Mouse (Mus musculus): ENCODE measurements around the gene Angptl7. TPM values are rescaled to one million over a fixed set of nuclear protein-coding genes. Genes with fewer than 3 reads are reported as not detected.
A peak's percentile ranks its signal among the peaks of the same experiment; 100 is the strongest.

Angptl7 gene
- total and polyA plus RNA-seq, 2 experiments from 2014 or later: 0.21 to 0.52 TPM

DNA sequence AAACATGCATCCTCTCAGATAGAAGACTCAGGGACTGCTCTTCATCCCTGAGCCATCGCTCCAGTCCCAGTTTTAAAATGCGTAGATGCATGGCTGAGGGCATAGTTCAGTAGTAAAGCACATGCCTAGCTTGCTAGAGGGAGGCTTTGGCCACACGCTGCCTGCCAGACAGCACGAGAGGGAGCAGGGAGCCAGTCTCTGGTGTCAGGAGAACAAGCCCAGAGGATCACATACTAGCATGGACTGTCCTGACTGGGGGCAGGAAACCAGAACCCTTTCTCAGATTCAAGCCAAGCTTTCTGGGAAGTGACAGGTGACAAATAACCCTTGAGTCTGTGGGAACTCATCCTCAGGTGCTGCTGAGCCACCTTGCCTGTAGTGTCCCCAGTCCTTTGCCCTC lies 11.1 kb upstream of the Angptl7 start:
- TF ChIP-seq CTCF (IDR thresholded peaks at IDR 0.05; ENCODE audit: low read depth): no peak
- Histone ChIP-seq H3K9me3 (ENCODE audit: low read length) (no peaks in the 10 kb centered on the region), H3K27me3 (ENCODE audit: insufficient read depth, low read length) (no peaks in the 10 kb centered on the region), H3K4me2 (ENCODE audit: low read depth) (no peak overlapping the region), H3K4me1 (ENCODE audit: insufficient read depth) (no peaks in the 10 kb centered on the region), H3K36me3 (ENCODE audit: insufficient read depth) (peaks cover 48% of the 10 kb centered on the region), H3K9ac (no peak overlapping the region), H3K4me3 (ENCODE audit: low read depth, low read length) (no peak overlapping the region), H3K27ac (ENCODE audit: low read depth, low read length) (no peak overlapping the region)
- DNase-seq (no peak), ATAC-seq (no peak)
- 95% methylated on average over 4 of the region's 4 CpGs for WGBS

- 86% methylated on average over 4 of the region's 4 CpGs for WGBS
- no peak for ATAC-seq
- no peaks in the 10 kb centered on the region for H3K9me3 ChIP-seq (ENCODE audit: low read length)
Observed at GRCm38 (mm10) chr4:148510691-148511090, 10.4 kb upstream of the Angptl7 start.

DNA sequence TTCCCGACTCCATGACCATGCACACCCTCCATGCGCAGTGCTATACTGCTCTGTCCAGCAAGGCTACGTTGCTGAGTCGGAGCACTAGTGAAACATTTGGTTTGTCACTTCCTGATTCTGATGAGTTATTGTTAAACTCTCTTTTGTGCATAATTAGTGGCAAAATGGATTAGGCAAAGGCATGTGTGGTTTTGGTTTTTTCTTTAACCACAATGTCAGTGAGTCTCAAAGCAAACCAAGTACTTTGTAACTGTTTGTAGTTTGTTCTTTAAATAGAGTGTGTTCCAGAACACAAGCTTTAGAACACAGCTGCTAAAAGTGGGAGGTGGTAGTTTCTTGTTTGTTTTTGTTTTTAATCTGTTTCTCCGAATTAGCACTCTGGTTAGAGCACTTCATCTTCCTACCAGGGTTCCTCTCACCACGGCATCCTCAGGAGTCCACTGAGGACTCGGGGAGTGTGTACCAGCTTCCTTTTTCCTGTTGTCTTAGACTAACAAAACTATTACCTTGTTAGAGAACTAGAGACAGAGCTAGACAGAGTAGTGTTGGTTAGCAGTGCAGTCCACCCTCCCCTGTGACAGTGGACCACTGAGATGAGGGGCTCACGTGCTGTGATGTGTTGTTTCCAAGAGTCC lies 9.3 kb upstream of the Angptl7 start:
- H3K4me2 ChIP-seq (ENCODE audit: low read depth): no peak overlapping the region
- 0 out of 2 replicates have a peak, but pooled peaks cover 2% of the 10 kb centered on the region for H3K4me1 ChIP-seq (ENCODE audit: insufficient read depth)
- H3K9ac ChIP-seq: no peak overlapping the region
- no peak overlapping the region for H3K27ac ChIP-seq (ENCODE audit: low read depth, low read length)
- no peaks in the 10 kb centered on the region for H3K27me3 ChIP-seq (ENCODE audit: insufficient read depth, low read length)
- H3K4me3 ChIP-seq (ENCODE audit: low read depth, low read length): no peak overlapping the region
- TF ChIP-seq CTCF (IDR thresholded peaks at IDR 0.05; ENCODE audit: low read depth): no peak
- no peaks in the 10 kb centered on the region for H3K9me3 ChIP-seq (ENCODE audit: low read length)
- 86% methylated on average over 8 of the region's 8 CpGs for WGBS
- no peak for DNase-seq
- peaks cover 40% of the 10 kb centered on the region for H3K36me3 ChIP-seq (ENCODE audit: insufficient read depth)
- no peak for ATAC-seq

More at GRCm38 (mm10) chr4:148510691-148511090, 10.4 kb upstream of the Angptl7 start:
- no peak overlapping the region for H3K4me3 ChIP-seq (ENCODE audit: low read depth, low read length)
- no peaks in the 10 kb centered on the region for H3K4me1 ChIP-seq (ENCODE audit: insufficient read depth)
- no peak for DNase-seq
- H3K9ac ChIP-seq: no peak overlapping the region
- peaks cover 50% of the 10 kb centered on the region for H3K36me3 ChIP-seq (ENCODE audit: insufficient read depth)
- H3K27ac ChIP-seq (ENCODE audit: low read depth, low read length): no peak overlapping the region
- no peaks in the 10 kb centered on the region for H3K27me3 ChIP-seq (ENCODE audit: insufficient read depth, low read length)
- no peak overlapping the region for H3K4me2 ChIP-seq (ENCODE audit: low read depth)
- no peak for TF ChIP-seq CTCF (IDR thresholded peaks at IDR 0.05; ENCODE audit: low read depth)

GRCm38 (mm10) chr4:148508084-148508849 lies 8.0 kb upstream of the Angptl7 start:
- H3K9me3 ChIP-seq (ENCODE audit: low read length): no peaks in the 10 kb centered on the region
- no peak overlapping the region for H3K9ac ChIP-seq
- 0 out of 2 replicates have a peak, but pooled peaks cover 2% of the 10 kb centered on the region for H3K4me1 ChIP-seq (ENCODE audit: insufficient read depth)
- 90% methylated on average over 14 of the region's 14 CpGs for WGBS
- TF ChIP-seq CTCF (IDR thresholded peaks at IDR 0.05; ENCODE audit: low read depth): no peak
- peaks cover 30% of the 10 kb centered on the region for H3K36me3 ChIP-seq (ENCODE audit: insufficient read depth)
- H3K4me3 ChIP-seq (ENCODE audit: low read depth, low read length): no peak overlapping the region
- no peaks in the 10 kb centered on the region for H3K27me3 ChIP-seq (ENCODE audit: insufficient read depth, low read length)
- no peak for DNase-seq
- no peak overlapping the region for H3K27ac ChIP-seq (ENCODE audit: low read depth, low read length)
- no peak overlapping the region for H3K4me2 ChIP-seq (ENCODE audit: low read depth)
- ATAC-seq: no peak

- Histone ChIP-seq H3K36me3 (ENCODE audit: insufficient read depth) (peaks cover 27% of the 10 kb centered on the region), H3K4me2 (ENCODE audit: low read depth) (no peak overlapping the region), H3K9me3 (ENCODE audit: low read length) (no peaks in the 10 kb centered on the region), H3K27ac (ENCODE audit: low read depth, low read length) (no peak overlapping the region), H3K9ac (no peak overlapping the region), H3K27me3 (ENCODE audit: insufficient read depth, low read length) (no peaks in the 10 kb centered on the region), H3K4me3 (ENCODE audit: low read depth, low read length) (no peak overlapping the region), H3K4me1 (ENCODE audit: insufficient read depth) (0 out of 2 replicates have a peak, but pooled peaks cover 2% of the 10 kb centered on the region)
- TF ChIP-seq CTCF (IDR thresholded peaks at IDR 0.05; ENCODE audit: low read depth): no peak
- 84% methylated on average over 5 of the region's 5 CpGs for WGBS
- no peak for ATAC-seq
- DNase-seq: no peak
Observed at GRCm38 (mm10) chr4:148507585-148507984, 7.3 kb upstream of the Angptl7 start.

DNA sequence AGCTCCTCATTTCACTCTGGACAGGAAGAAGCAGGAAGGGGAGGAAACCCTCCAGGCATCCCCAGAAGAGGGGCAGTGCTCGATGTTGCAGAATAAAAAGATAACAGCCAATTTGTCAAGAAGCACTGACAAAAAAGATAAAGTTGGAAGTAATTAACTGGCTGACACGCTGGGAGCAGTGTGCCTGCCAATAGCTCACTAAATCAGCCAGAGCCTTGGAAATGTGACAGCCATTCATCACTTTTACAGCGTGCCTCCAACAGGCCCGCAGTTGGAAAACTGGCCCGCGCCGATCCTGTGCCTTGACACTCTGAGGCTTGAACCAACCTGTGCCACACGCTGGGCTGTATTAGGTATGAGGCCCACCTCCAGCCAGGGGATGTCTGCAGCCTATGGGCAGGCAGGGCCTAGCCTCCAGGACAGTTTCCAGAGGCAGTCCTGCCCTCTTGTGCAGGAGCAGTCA lies 4.3 kb upstream of the Angptl7 start:
- Histone ChIP-seq H3K9me3 (ENCODE audit: low read length) (no peaks in the 10 kb centered on the region), H3K4me3 (ENCODE audit: low read depth, low read length) (no peak overlapping the region), H3K4me1 (ENCODE audit: insufficient read depth) (0 out of 2 replicates have a peak, but pooled peaks cover 2% of the 10 kb centered on the region), H3K27ac (ENCODE audit: low read depth, low read length) (peak overlapping the region; percentile 57), H3K9ac (no peak overlapping the region), H3K4me2 (ENCODE audit: low read depth) (no peak overlapping the region), H3K36me3 (ENCODE audit: insufficient read depth) (peaks cover 43% of the 10 kb centered on the region), H3K27me3 (ENCODE audit: insufficient read depth, low read length) (no peaks in the 10 kb centered on the region)
- ATAC-seq (peak; percentile 85), DNase-seq (peak; percentile 82)
- 23% methylated on average over 8 of the region's 8 CpGs for WGBS
- TF ChIP-seq CTCF (IDR thresholded peaks at IDR 0.05; ENCODE audit: low read depth): no peak

Data from forebrain, postnatal 0 days (tissue).